Comparison of ENCODE assay signal across 11 mouse cellular contexts in the genomic region with DNA sequence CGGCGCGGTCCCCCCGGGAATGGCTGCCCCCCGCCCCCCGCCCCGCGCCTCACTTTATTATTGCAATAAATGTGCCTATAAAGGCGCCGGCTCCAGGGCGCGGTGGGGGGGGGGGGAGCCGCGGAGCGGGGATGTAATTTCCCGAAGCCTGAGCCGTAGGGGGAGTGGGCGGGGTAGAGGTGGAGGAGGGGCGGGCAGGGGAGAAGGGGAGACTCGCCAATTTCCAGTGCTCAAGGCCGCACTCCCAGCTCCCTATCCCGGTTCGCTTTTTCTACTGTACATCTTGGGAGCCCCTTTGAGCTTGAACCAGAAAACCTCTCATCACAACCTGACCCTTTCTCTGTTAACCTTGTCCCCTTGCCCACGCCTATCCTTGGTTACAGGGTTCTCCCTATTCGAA. TPM values are rescaled to one million over a fixed set of nuclear protein-coding genes. Genes with fewer than 3 reads are reported as not detected.
DNase-seq lines count a peak whose midpoint lies in the region; ATAC-seq lines count a peak whose summit lies in the region.
"Had no signal": no experiment of that assay in that cellular context is flagged by ENCODE, and none has a peak within 500 bp of the region (broad histone marks: within the 10 kb centered on the region; RNA-seq: fewer than 3 reads in every experiment).

No protein-coding gene starts in this region.

- peaks cover 100% of the 10 kb centered on the region for H3K27me3 ChIP-seq in embryonic facial prominence, embryonic 10.5 days (replicated peaks; ENCODE audit: low read depth, poor library complexity, severe bottlenecking)
- peaks cover 100% of the 10 kb centered on the region for H3K27me3 ChIP-seq in hindbrain, embryonic 12.5 days
- H3K27me3 ChIP-seq in midbrain, embryonic 12.5 days: peaks cover 100% of the 10 kb centered on the region

- H3K27ac ChIP-seq in embryonic facial prominence, embryonic 10.5 days (replicated peaks): no peak overlapping the region
- H3K27ac ChIP-seq in hindbrain, embryonic 12.5 days: peak overlapping the region; percentile 88
- H3K27ac ChIP-seq in midbrain, embryonic 12.5 days (replicated peaks): peak overlapping the region; percentile 69
- H3K27ac ChIP-seq: macrophage had no signal

- WGBS in embryonic facial prominence, embryonic 10.5 days: 1% methylated on average over 25 of the region's 25 CpGs
- 1% methylated on average over 18 of the region's 25 CpGs for WGBS in hindbrain, embryonic 12.5 days
- 0% methylated on average over 20 of the region's 25 CpGs for WGBS in midbrain, embryonic 12.5 days

- peak overlapping the region; percentile 42 for H3K4me3 ChIP-seq in embryonic facial prominence, embryonic 10.5 days
- peak overlapping the region; percentile 57 for H3K4me3 ChIP-seq in hindbrain, embryonic 12.5 days
- peak overlapping the region; percentile 52 for H3K4me3 ChIP-seq in midbrain, embryonic 12.5 days

- no peaks in the 10 kb centered on the region for H3K9me3 ChIP-seq in embryonic facial prominence, embryonic 10.5 days
- H3K9me3 ChIP-seq in hindbrain, embryonic 12.5 days (replicated peaks): no peaks in the 10 kb centered on the region
- no peaks in the 10 kb centered on the region for H3K9me3 ChIP-seq in midbrain, embryonic 12.5 days

- H3K4me1 ChIP-seq in embryonic facial prominence, embryonic 10.5 days: peaks cover 83% of the 10 kb centered on the region
- H3K4me1 ChIP-seq in hindbrain, embryonic 12.5 days: peaks cover 95% of the 10 kb centered on the region
- H3K4me1 ChIP-seq in midbrain, embryonic 12.5 days: peaks cover 87% of the 10 kb centered on the region

- peak overlapping the region; percentile 62 for H3K9ac ChIP-seq in hindbrain, embryonic 12.5 days
- H3K9ac ChIP-seq in midbrain, embryonic 12.5 days (replicated peaks): peak overlapping the region; percentile 46; the same call in 1 of the 2 replicates

- H3K4me2 ChIP-seq in hindbrain, embryonic 12.5 days (replicated peaks): peak overlapping the region; percentile 82
- peak overlapping the region; percentile 69 for H3K4me2 ChIP-seq in midbrain, embryonic 12.5 days (replicated peaks)

- no peaks in the 10 kb centered on the region for H3K36me3 ChIP-seq in embryonic facial prominence, embryonic 10.5 days (replicated peaks)
- no peaks in the 10 kb centered on the region for H3K36me3 ChIP-seq in hindbrain, embryonic 12.5 days
- H3K36me3 ChIP-seq in midbrain, embryonic 12.5 days: no peaks in the 10 kb centered on the region

- 0 out of 2 replicates have a peak, but pooled peaks have one; percentile 15 for ATAC-seq in hindbrain, embryonic 12.5 days (ENCODE audit: low FRiP score)
- ATAC-seq in midbrain, embryonic 12.5 days (ENCODE audit: low FRiP score, low read depth): 0 out of 2 replicates have a peak, but pooled peaks have one; percentile 21
- ATAC-seq: inflammation-experienced regulatory T-cells, adult 6 months had no signal

- DNase-seq in embryo, embryonic 10.5 days (ENCODE audit: low spot score): peak; percentile 23
- no peak for DNase-seq in embryo, embryonic 10 days (ENCODE audit: low spot score)
- peak; percentile 45 for DNase-seq in embryonic facial prominence, embryonic 10.5 days (ENCODE audit: low spot score)
- DNase-seq in ovary, postnatal 36 days (ENCODE audit: low spot score): no peak
- DNase-seq in cerebellum, adult 8-10 months: no peak
- DNase-seq in yolk sac, embryonic 10.5 days (ENCODE audit: low spot score): no peak

RNA-seq across cellular contexts. Expression of gene Nxph4, which starts 3.4 kb away (rescaled TPM):
- polyA plus RNA-seq in embryonic facial prominence, embryonic 10.5 days (2016; fragmentation: Nextera tagmentation; extraction: Ambion mirVana): 5.2 and 9.7 TPM in 2 replicates
- 101 and 109 TPM in 2 replicates for polyA plus RNA-seq in hindbrain, embryonic 12.5 days (2016; fragmentation: Nextera tagmentation; extraction: Ambion mirVana)
- 55.9 and 58.2 TPM in 2 replicates for polyA plus RNA-seq in midbrain, embryonic 12.5 days (2016; fragmentation: Nextera tagmentation; extraction: Ambion mirVana)
- polyA plus RNA-seq: inflammation-experienced regulatory T-cells, adult 6 months; liver, adult 2 months; macrophage had no signal

RNA-seq across cellular contexts. Expression of gene Shmt2, which starts 8.7 kb away (rescaled TPM):
- 110 and 129 TPM in 2 replicates for polyA plus RNA-seq in embryonic facial prominence, embryonic 10.5 days (2016; fragmentation: Nextera tagmentation; extraction: Ambion mirVana)
- polyA plus RNA-seq in hindbrain, embryonic 12.5 days (2016; fragmentation: Nextera tagmentation; extraction: Ambion mirVana): 67.1 and 67.5 TPM in 2 replicates
- 75.1 and 77.8 TPM in 2 replicates for polyA plus RNA-seq in midbrain, embryonic 12.5 days (2016; fragmentation: Nextera tagmentation; extraction: Ambion mirVana)

RNA-seq across cellular contexts. Expression of gene Ndufa4l2, which starts 16.2 kb away (rescaled TPM):
- polyA plus RNA-seq in embryonic facial prominence, embryonic 10.5 days (2016; fragmentation: Nextera tagmentation; extraction: Ambion mirVana): 2.2 and 4.5 TPM in 2 replicates
- 7.7 and 8.4 TPM in 2 replicates for polyA plus RNA-seq in hindbrain, embryonic 12.5 days (2016; fragmentation: Nextera tagmentation; extraction: Ambion mirVana)
- polyA plus RNA-seq in midbrain, embryonic 12.5 days (2016; fragmentation: Nextera tagmentation; extraction: Ambion mirVana): 7.0 and 7.6 TPM in 2 replicates
- polyA plus RNA-seq: inflammation-experienced regulatory T-cells, adult 6 months; macrophage had no signal

RNA-seq across cellular contexts. Expression of gene Stac3, which starts 29.5 kb away (rescaled TPM):
- polyA plus RNA-seq in embryonic facial prominence, embryonic 10.5 days (2016; fragmentation: Nextera tagmentation; extraction: Ambion mirVana): 0.57 and 0.58 TPM in 2 replicates
- polyA plus RNA-seq in hindbrain, embryonic 12.5 days (2016; fragmentation: Nextera tagmentation; extraction: Ambion mirVana): 2.2 and 4.8 TPM in 2 replicates
- polyA plus RNA-seq in midbrain, embryonic 12.5 days (2016; fragmentation: Nextera tagmentation; extraction: Ambion mirVana): 0.89 and 1.6 TPM in 2 replicates

Comparison
In these comparisons a context has a peak if more than half of its experiments do, and no peak if none do; other contexts are left out.
1. DNase-seq: peak in embryo, embryonic 10.5 days (single experiment) and embryonic facial prominence, embryonic 10.5 days (single experiment); none in embryo, embryonic 10 days (single experiment), ovary, postnatal 36 days (single experiment), cerebellum, adult 8-10 months (single experiment) and yolk sac, embryonic 10.5 days (single experiment).
2. Peak in every context shown above with its lines, with median percentiles within 50 percentile points of each other: H3K4me3 ChIP-seq.